Mouse (Mus musculus): ENCODE measurements around the gene Samd8. TPM values are rescaled to one million over a fixed set of nuclear protein-coding genes. Genes with fewer than 3 reads are reported as not detected.
A peak's percentile ranks its signal among the peaks of the same experiment; 100 is the strongest.

Samd8 gene
- polyA plus RNA-seq, 1 experiment from 2014 or later, result 4.1 TPM

- H3K27ac ChIP-seq, result peak overlapping the region; percentile 71
- ATAC-seq, result peak; percentile 87
- no peaks in the 10 kb centered on the region for H3K9me3 ChIP-seq (replicated peaks)
- 0 out of 2 replicates have a peak, but pooled peaks cover 2% of the 10 kb centered on the region for H3K36me3 ChIP-seq
- no peaks in the 10 kb centered on the region for H3K27me3 ChIP-seq (replicated peaks)
- H3K9ac ChIP-seq, result peak overlapping the region; percentile 31; the same call in 1 of the 2 replicates
- H3K4me2 ChIP-seq, result peak overlapping the region; percentile 34
- peaks cover 44% of the 10 kb centered on the region for H3K4me1 ChIP-seq
- H3K4me3 ChIP-seq, result no peak overlapping the region
- 24% methylated on average over 3 of the region's 3 CpGs for WGBS (ENCODE audit: insufficient replicate concordance)
These were observed 56.4 kb downstream of the Samd8 start for GRCm38 (mm10) chr14:21806631-21807160.

- Histone ChIP-seq H3K9ac (0 out of 2 replicates have a peak overlapping the region, but pooled peaks have one; percentile 3), H3K9me3 (replicated peaks) (no peaks in the 10 kb centered on the region), H3K27ac (no peak overlapping the region), H3K27me3 (replicated peaks) (no peaks in the 10 kb centered on the region), H3K4me2 (no peak overlapping the region), H3K4me1 (peaks cover 56% of the 10 kb centered on the region), H3K4me3 (no peak overlapping the region), H3K36me3 (no peaks in the 10 kb centered on the region)
- WGBS (ENCODE audit: insufficient replicate concordance), result 77% methylated on average over 8 of the region's 8 CpGs
- ATAC-seq, result no peak
These were observed 58.0 kb downstream of the Samd8 start for GRCm38 (mm10) chr14:21808208-21808922.

- WGBS (ENCODE audit: insufficient replicate concordance), result 88% methylated on average over 2 of the region's 2 CpGs
These were observed 59.1 kb downstream of the Samd8 start for GRCm38 (mm10) chr14:21809418-21809817.

GRCm38 (mm10) chr14:21811301-21811700 lies 61.0 kb downstream of the Samd8 start:
- H3K4me3 ChIP-seq, result no peak overlapping the region
- H3K9me3 ChIP-seq (replicated peaks), result no peaks in the 10 kb centered on the region
- H3K4me2 ChIP-seq, result no peak overlapping the region
- WGBS (ENCODE audit: insufficient replicate concordance), result 46% methylated on average over 4 of the region's 4 CpGs
- H3K36me3 ChIP-seq, result no peaks in the 10 kb centered on the region
- H3K4me1 ChIP-seq, result peaks cover 57% of the 10 kb centered on the region
- no peak for ATAC-seq
- H3K27me3 ChIP-seq (replicated peaks), result no peaks in the 10 kb centered on the region
- no peak overlapping the region for H3K9ac ChIP-seq
- H3K27ac ChIP-seq, result no peak overlapping the region

More at GRCm38 (mm10) chr14:21809418-21809817, 59.1 kb downstream of the Samd8 start:
- no peaks in the 10 kb centered on the region for H3K36me3 ChIP-seq
- H3K9me3 ChIP-seq (replicated peaks), result no peaks in the 10 kb centered on the region
- ATAC-seq, result no peak
- no peak overlapping the region for H3K4me2 ChIP-seq
- no peak overlapping the region for H3K4me3 ChIP-seq
- H3K4me1 ChIP-seq, result peaks cover 61% of the 10 kb centered on the region
- H3K27ac ChIP-seq, result no peak overlapping the region
- no peaks in the 10 kb centered on the region for H3K27me3 ChIP-seq (replicated peaks)
- H3K9ac ChIP-seq, result no peak overlapping the region

- 57% methylated on average over 10 of the region's 10 CpGs for WGBS (ENCODE audit: insufficient replicate concordance)
- H3K27me3 ChIP-seq (replicated peaks), result no peaks in the 10 kb centered on the region
- peaks cover 57% of the 10 kb centered on the region for H3K4me1 ChIP-seq
- H3K4me2 ChIP-seq, result no peak overlapping the region
- no peak overlapping the region for H3K9ac ChIP-seq
- H3K36me3 ChIP-seq, result no peaks in the 10 kb centered on the region
- H3K9me3 ChIP-seq (replicated peaks), result no peaks in the 10 kb centered on the region
- no peak overlapping the region for H3K27ac ChIP-seq
- H3K4me3 ChIP-seq, result no peak overlapping the region
- no peak for ATAC-seq
These were observed 61.5 kb downstream of the Samd8 start for GRCm38 (mm10) chr14:21811744-21812393.

- no peaks in the 10 kb centered on the region for H3K9me3 ChIP-seq (replicated peaks)
- H3K27me3 ChIP-seq (replicated peaks), result no peaks in the 10 kb centered on the region
- no peaks in the 10 kb centered on the region for H3K36me3 ChIP-seq
- WGBS (ENCODE audit: insufficient replicate concordance), result 17% methylated on average over 14 of the region's 14 CpGs
- H3K4me2 ChIP-seq, result peak overlapping the region; percentile 49
- peaks cover 52% of the 10 kb centered on the region for H3K4me1 ChIP-seq
- ATAC-seq, result peak; percentile 70
- H3K4me3 ChIP-seq, result 0 out of 2 replicates have a peak overlapping the region, but pooled peaks have one; percentile 9
- H3K9ac ChIP-seq, result 0 out of 2 replicates have a peak overlapping the region, but pooled peaks have one; percentile 31
- peak overlapping the region; percentile 70 for H3K27ac ChIP-seq
These were observed 62.3 kb downstream of the Samd8 start for GRCm38 (mm10) chr14:21812590-21813162.

- H3K9me3 ChIP-seq (replicated peaks), result no peaks in the 10 kb centered on the region
- peaks cover 46% of the 10 kb centered on the region for H3K4me1 ChIP-seq
- ATAC-seq, result peak; percentile 42; the same call in 1 of the 2 replicates
- H3K4me2 ChIP-seq, result peak overlapping the region; percentile 49; the same call in 1 of the 2 replicates
- H3K27me3 ChIP-seq (replicated peaks), result no peaks in the 10 kb centered on the region
- no peaks in the 10 kb centered on the region for H3K36me3 ChIP-seq
- no peak overlapping the region for H3K4me3 ChIP-seq
- WGBS (ENCODE audit: insufficient replicate concordance), result 33% methylated on average over 4 of the region's 4 CpGs
- peak overlapping the region; percentile 70 for H3K27ac ChIP-seq
- no peak overlapping the region for H3K9ac ChIP-seq
These were observed 62.9 kb downstream of the Samd8 start for GRCm38 (mm10) chr14:21813216-21813615.

GRCm38 (mm10) chr14:21813847-21814246 lies 63.5 kb downstream of the Samd8 start:
- 62% methylated on average over 3 of the region's 3 CpGs for WGBS (ENCODE audit: insufficient replicate concordance)
- Histone ChIP-seq H3K27ac (peak overlapping the region; percentile 70), H3K4me3 (no peak overlapping the region), H3K36me3 (no peaks in the 10 kb centered on the region), H3K9ac (no peak overlapping the region), H3K4me2 (no peak overlapping the region), H3K4me1 (peaks cover 40% of the 10 kb centered on the region), H3K9me3 (replicated peaks) (no peaks in the 10 kb centered on the region), H3K27me3 (replicated peaks) (no peaks in the 10 kb centered on the region)
- ATAC-seq, result no peak

- no peak for ATAC-seq
- Histone ChIP-seq H3K27ac (no peak overlapping the region), H3K36me3 (no peaks in the 10 kb centered on the region), H3K4me3 (no peak overlapping the region), H3K27me3 (replicated peaks) (no peaks in the 10 kb centered on the region), H3K9me3 (replicated peaks) (no peaks in the 10 kb centered on the region), H3K4me1 (peaks cover 40% of the 10 kb centered on the region), H3K9ac (no peak overlapping the region), H3K4me2 (no peak overlapping the region)
- WGBS (ENCODE audit: insufficient replicate concordance), result 82% methylated on average over 4 of the region's 4 CpGs
These were observed 64.3 kb downstream of the Samd8 start for GRCm38 (mm10) chr14:21814606-21815005.

GRCm38 (mm10) chr14:21816255-21816654 lies 65.9 kb downstream of the Samd8 start:
- no peak overlapping the region for H3K4me2 ChIP-seq
- no peaks in the 10 kb centered on the region for H3K27me3 ChIP-seq (replicated peaks)
- H3K9me3 ChIP-seq (replicated peaks), result no peaks in the 10 kb centered on the region
- H3K9ac ChIP-seq, result no peak overlapping the region
- no peak for ATAC-seq
- H3K27ac ChIP-seq, result no peak overlapping the region
- H3K4me3 ChIP-seq, result no peak overlapping the region
- peaks cover 43% of the 10 kb centered on the region for H3K4me1 ChIP-seq
- WGBS (ENCODE audit: insufficient replicate concordance), result 60% methylated on average over 3 of the region's 3 CpGs
- no peaks in the 10 kb centered on the region for H3K36me3 ChIP-seq

- peaks cover 43% of the 10 kb centered on the region for H3K4me1 ChIP-seq
- H3K9me3 ChIP-seq (replicated peaks), result no peaks in the 10 kb centered on the region
- WGBS (ENCODE audit: insufficient replicate concordance), result 62% methylated on average over 4 of the region's 4 CpGs
- no peaks in the 10 kb centered on the region for H3K36me3 ChIP-seq
- H3K4me3 ChIP-seq, result no peak overlapping the region
- H3K4me2 ChIP-seq, result no peak overlapping the region
- ATAC-seq, result no peak
- no peaks in the 10 kb centered on the region for H3K27me3 ChIP-seq (replicated peaks)
- no peak overlapping the region for H3K9ac ChIP-seq
- H3K27ac ChIP-seq, result no peak overlapping the region
These were observed 67.1 kb downstream of the Samd8 start for GRCm38 (mm10) chr14:21817453-21817852.

All from liver, embryonic 12.5 days (tissue).